Mouse (Mus musculus) adrenal gland, postnatal 14 days (tissue): ENCODE measurements around the gene Ltb4r1. TPM values are rescaled to one million over a fixed set of nuclear protein-coding genes. Genes with fewer than 3 reads are reported as not detected.
A peak's percentile ranks its signal among the peaks of the same experiment; 100 is the strongest.

ENCODE experiments used
- DNase-seq: peaks from one replicate; pipeline ENCODE4 v3.0.0; 2021; ENCODE audit warnings: mixed read lengths
- total RNA-seq: library from RNA; stranded (reverse); gene quantifications from 2 replicates; pipeline ENCODE4 v1.2.3, GENCODE M21; 2021

Gene Ltb4r1
- total RNA-seq, 1 experiment from 2014 or later, result 0.48 TPM

DNA sequence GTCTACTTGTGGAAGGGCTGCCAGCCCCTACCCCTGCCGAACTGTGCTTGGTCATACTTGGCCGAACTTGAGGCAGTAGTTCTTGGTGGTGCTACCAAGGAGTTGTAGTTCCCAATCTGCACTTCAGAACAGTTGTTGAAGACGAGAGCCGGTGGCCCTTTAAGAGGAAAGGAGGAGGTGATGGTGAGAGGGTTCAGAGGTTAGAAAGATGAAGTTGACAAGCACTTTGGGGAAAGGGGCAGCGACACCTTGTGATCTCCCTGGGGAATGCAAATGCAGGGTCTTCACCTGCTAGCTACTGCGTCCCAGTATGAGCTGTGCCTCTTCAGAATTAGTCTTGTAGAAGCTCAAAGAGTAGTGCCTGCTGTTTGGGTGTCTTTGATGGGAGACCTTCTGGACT, 19.4 kb downstream of the Ltb4r1 start:
- DNase-seq, result no peak

DNA sequence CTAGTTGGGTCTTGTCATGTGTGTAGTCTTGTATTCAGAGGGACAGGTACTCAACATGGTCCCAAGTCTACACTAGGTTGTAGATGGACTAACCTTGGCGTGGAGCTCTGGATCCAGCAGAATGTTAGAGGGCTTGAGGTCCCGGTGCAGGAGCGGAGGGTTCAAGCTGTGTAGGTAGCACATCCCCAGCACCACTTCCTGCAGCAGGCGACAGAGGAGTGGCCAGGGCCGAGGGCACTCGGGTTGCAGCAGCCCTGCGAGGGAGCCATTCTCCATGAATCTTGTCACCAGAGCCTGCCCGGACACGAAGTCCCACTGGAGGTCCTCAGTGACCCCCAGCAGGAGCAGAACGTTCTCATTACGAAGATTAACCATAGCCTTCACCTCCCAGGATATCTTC, 22.0 kb downstream of the Ltb4r1 start:
- no peak for DNase-seq

GRCm38 (mm10) chr14:55788256-55789050, 22.7 kb downstream of the Ltb4r1 start, which contains the start of gene Ripk3:
Gene Ripk3 (minus strand): TSS chr14:55788865.
- DNase-seq, result peak; percentile 55

DNA sequence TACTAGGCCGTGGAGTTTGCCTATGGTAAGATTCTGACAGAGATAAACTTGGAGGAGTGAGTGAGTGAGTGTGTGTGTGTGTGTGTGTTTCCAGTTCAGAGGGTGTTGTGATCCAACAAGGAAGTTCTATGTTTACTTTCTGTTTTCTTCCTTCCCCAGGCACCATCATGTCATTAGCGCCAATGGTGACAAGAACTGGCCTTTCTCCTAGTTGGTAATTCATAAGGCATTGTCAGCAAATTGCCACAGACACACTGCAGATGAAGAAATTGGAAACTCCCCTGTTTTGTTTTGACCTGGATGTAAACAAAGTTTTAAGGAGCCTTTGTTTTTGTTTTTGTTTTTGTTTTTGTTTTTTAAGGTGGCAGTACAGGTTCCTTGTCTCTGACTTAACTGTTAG, 27.7 kb downstream of the Ltb4r1 start:
- DNase-seq, result no peak

- DNase-seq, result no peak
These were observed 28.2 kb downstream of the Ltb4r1 start for GRCm38 (mm10) chr14:55793946-55794345.

DNA sequence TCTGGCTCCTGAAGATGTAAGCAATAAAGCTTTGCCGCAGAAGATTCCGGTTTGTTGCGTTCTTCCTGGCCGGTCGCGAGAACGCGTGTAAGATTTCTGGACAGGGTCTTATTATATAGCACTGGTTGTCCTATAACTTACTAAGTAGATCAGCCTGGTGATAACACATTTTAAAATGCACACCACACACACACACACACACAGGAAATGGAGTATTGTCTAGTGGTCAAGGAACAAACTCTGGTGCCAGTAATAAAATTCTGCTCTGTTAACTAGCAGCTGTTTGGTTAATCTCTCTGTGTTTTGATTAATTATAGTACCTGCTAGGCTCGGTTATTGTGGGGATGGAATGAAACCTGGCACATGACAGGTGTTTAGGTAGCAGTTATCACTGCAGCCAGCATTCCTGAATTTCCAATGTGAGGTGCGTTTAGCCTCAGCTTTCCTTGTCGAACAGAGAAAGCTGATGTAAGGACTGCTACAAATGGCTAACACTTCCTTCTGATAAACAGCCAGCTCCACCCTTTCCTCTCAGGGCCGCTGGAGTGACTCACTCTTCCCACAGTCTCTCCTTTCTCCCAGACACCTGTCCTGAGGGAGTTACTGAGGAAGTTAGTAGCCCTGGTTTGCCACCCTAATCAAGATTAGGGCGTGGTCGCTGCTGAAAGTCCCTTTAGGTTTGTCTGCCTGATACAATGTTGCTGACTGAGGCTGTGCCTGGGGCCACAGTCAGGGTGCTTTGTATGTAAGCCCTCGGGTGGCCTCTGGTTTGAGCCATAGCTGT, 29.8 kb downstream of the Ltb4r1 start:
- no peak for DNase-seq

DNA sequence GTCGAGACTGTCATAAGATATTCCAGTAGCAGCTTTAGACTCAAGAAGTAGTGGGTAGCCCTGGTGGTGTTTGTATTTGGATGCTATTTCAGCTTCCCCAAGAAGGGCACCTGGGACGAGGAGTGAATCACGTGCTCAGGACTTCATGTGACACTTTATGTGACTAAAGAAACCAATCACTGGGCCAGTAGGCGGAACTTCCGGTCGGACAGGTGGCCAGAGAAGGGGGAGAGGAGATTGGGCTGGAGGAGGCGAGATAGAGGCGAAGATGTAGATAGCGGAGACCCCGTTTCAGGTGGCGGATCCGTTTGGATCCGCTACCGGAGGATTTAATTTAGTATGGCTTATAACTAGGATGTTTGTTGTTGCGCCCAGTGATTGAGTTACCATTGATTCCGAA, 49.1 kb downstream of the Ltb4r1 start:
- peak; percentile 85 for DNase-seq

DNA sequence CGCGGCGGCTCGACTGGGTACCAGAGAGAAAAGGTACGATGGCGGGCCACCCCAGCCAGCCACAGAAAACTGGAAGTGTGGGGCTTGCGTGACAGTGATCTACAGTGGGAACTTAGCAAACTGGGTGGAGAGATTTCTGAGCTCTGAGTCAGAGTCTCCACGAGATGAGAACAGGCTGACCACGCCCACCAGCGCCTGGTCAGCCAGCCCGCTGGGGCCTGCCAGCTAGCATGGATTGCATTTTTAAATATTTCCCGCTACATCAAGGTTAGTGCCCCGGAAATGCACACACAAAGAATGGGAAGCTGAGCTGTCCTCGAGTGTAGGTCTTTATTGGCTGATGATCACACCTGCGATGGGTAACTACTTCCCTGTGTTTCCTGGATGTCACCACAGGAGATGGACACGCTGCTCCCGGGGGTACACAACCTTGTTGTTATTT, 49.6 kb downstream of the Ltb4r1 start:
- peak; percentile 89 for DNase-seq

Other genes starting within 250 kb of the Ltb4r1 start
- gene Nrl, start 241.0 kb upstream of the Ltb4r1 start, total RNA-seq, result not detected in 2 replicates
- gene Pck2, start 225.7 kb upstream of the Ltb4r1 start, total RNA-seq, result 35.1 and 42.8 TPM in 2 replicates
- 99.9 and 118 TPM in 2 replicates for gene Dcaf11, start 206.0 kb upstream of the Ltb4r1 start, total RNA-seq
- gene A730061H03Rik, start 205.6 kb upstream of the Ltb4r1 start, total RNA-seq, result 1.2 TPM in 1 of 2 replicates, not detected in the other
- 0.79 and 2.1 TPM in 2 replicates for gene Fitm1, start 190.3 kb upstream of the Ltb4r1 start, total RNA-seq
- 316 and 330 TPM in 2 replicates for gene Psme1, start 187.8 kb upstream of the Ltb4r1 start, total RNA-seq
- gene Emc9, start 180.7 kb upstream of the Ltb4r1 start, total RNA-seq, result 37.5 and 45.2 TPM in 2 replicates
- 349 and 376 TPM in 2 replicates for gene Psme2, start 174.8 kb upstream of the Ltb4r1 start, total RNA-seq
- gene Rnf31, start 174.3 kb upstream of the Ltb4r1 start, total RNA-seq, result 24.8 and 37.7 TPM in 2 replicates
- gene Irf9, start 162.4 kb upstream of the Ltb4r1 start, total RNA-seq, result 12.9 and 16.7 TPM in 2 replicates
- 4.4 and 6.9 TPM in 2 replicates for gene Rec8, start 147.9 kb upstream of the Ltb4r1 start, total RNA-seq
- gene Ipo4, start 130.0 kb upstream of the Ltb4r1 start, total RNA-seq, result 78.2 and 105 TPM in 2 replicates
- 2.4 and 3.9 TPM in 2 replicates for gene Gm49378, start 128.1 kb upstream of the Ltb4r1 start, total RNA-seq
- gene Tm9sf1, start 122.2 kb upstream of the Ltb4r1 start, total RNA-seq, result 68.4 and 78.5 TPM in 2 replicates
- 1.9 and 3.1 TPM in 2 replicates for gene Tssk4, start 115.8 kb upstream of the Ltb4r1 start, total RNA-seq
- 50.4 and 60.3 TPM in 2 replicates for gene Mdp1, start 105.5 kb upstream of the Ltb4r1 start, total RNA-seq
- 24.0 and 25.8 TPM in 2 replicates for gene Gmpr2, start 94.0 kb upstream of the Ltb4r1 start, total RNA-seq
- 297 and 307 TPM in 2 replicates for gene Nedd8, start 93.8 kb upstream of the Ltb4r1 start, total RNA-seq
- gene Tinf2, start 84.1 kb upstream of the Ltb4r1 start, total RNA-seq, result 26.1 and 27.4 TPM in 2 replicates
- 0.74 and 2.3 TPM in 2 replicates for gene Tgm1, start 52.0 kb upstream of the Ltb4r1 start, total RNA-seq
- gene Rabggta, start 43.7 kb upstream of the Ltb4r1 start, total RNA-seq, result 19.5 and 21.1 TPM in 2 replicates
- gene Dhrs1, start 20.3 kb upstream of the Ltb4r1 start, total RNA-seq, result 81.5 and 93.6 TPM in 2 replicates
- 15.9 and 16.2 TPM in 2 replicates for gene Nop9, start 20.3 kb upstream of the Ltb4r1 start, total RNA-seq
- 1.7 and 22.1 TPM in 2 replicates for gene Cideb, start 7.5 kb upstream of the Ltb4r1 start, total RNA-seq
- 0.11 and 0.37 TPM in 2 replicates for gene Ltb4r2, start 4.5 kb upstream of the Ltb4r1 start, total RNA-seq
- gene Adcy4, start 18.1 kb downstream of the Ltb4r1 start, total RNA-seq, result 14.3 and 17.3 TPM in 2 replicates
- 5.2 and 7.8 TPM in 2 replicates for gene Ripk3, start 22.9 kb downstream of the Ltb4r1 start, total RNA-seq
- 23.8 and 31.2 TPM in 2 replicates for gene Nfatc4, start 57.2 kb downstream of the Ltb4r1 start, total RNA-seq
- gene Nynrin, start 88.0 kb downstream of the Ltb4r1 start, total RNA-seq, result 14.1 and 18.8 TPM in 2 replicates
- gene Cbln3, start 118.4 kb downstream of the Ltb4r1 start, total RNA-seq, result 0.11 and 0.34 TPM in 2 replicates
- gene Khnyn, start 119.0 kb downstream of the Ltb4r1 start, total RNA-seq, result 19.2 and 23.8 TPM in 2 replicates
- gene Sdr39u1, start 134.3 kb downstream of the Ltb4r1 start, total RNA-seq, result 83.3 and 100 TPM in 2 replicates
- 4.3 and 5.9 TPM in 2 replicates for gene Cma1, start 178.7 kb downstream of the Ltb4r1 start, total RNA-seq
- 0.70 TPM in 1 of 2 replicates, not detected in the other for gene Cma2, start 185.0 kb downstream of the Ltb4r1 start, total RNA-seq